Mouse (Mus musculus) kidney, adult 2 months (tissue): Measurements from ENCODE around the gene Gys2.

ENCODE experiments used
- CTCF ChIP-seq: fragments of 200-500 bp; conservative IDR thresholded peaks from 2 replicates; pipeline ENCODE4 v1.5.1; 2011; ENCODE audit warnings: low read depth, mild to moderate bottlenecking, control low read depth, low read length, moderate library complexity, mixed read lengths; ENCODE audit not compliant: insufficient read depth, insufficient read length
- POLR2A ChIP-seq: fragments of 200-500 bp; IDR thresholded peaks from one replicate; pipeline ENCODE4 v1.6.1; 2011; ENCODE audit warnings: low read depth, low read length, control low read depth

GRCm38 (mm10) chr6:142387755-142388271 lies 85.1 kb downstream of the Gys2 start:
- TF ChIP-seq CTCF (no peak), POLR2A (no peak)
